ENCODE assay signal across 8 mouse cellular contexts in genomic region chr16:8513236-8513906, GRCm38 (mm10). TPM values are rescaled to one million over a fixed set of nuclear protein-coding genes. Genes with fewer than 3 reads are reported as not detected.
A peak's percentile ranks its signal among the peaks of the same experiment; 100 is the strongest.
DNase-seq lines count a peak whose midpoint lies in the region; ATAC-seq and TF ChIP-seq lines count a peak whose summit lies in the region.

Abat (plus strand) TSS chr16:8513429.

- intact Hi-C loops in heart, postnatal 25 days (cut with DNase I): no loop called here

- peak within 1 kb of the TSS; percentile 69; the same call in 1 of the 2 replicates for H3K27ac ChIP-seq in forebrain, postnatal 0 days (ENCODE audit: low read depth, low read length)
- H3K27ac ChIP-seq in liver, embryonic 15.5 days (replicated peaks): peak within 1 kb of the TSS; percentile 29; the same call in 1 of the 2 replicates
- peak within 1 kb of the TSS; percentile 88 for H3K27ac ChIP-seq in neural tube, embryonic 13.5 days (replicated peaks)

- peak; percentile 100 for ATAC-seq in forebrain, postnatal 0 days
- peak; percentile 86 for ATAC-seq in liver, embryonic 15.5 days (ENCODE audit: insufficient read depth)
- peak; percentile 98 for ATAC-seq in neural tube, embryonic 13.5 days (ENCODE audit: low read depth)

- no peaks in the 10 kb centered on the region for H3K27me3 ChIP-seq in forebrain, postnatal 0 days (ENCODE audit: insufficient read depth, low read length)
- peaks cover 35% of the 10 kb centered on the region for H3K27me3 ChIP-seq in liver, embryonic 15.5 days
- no peaks in the 10 kb centered on the region; the same call in 1 of the 2 replicates for H3K27me3 ChIP-seq in neural tube, embryonic 13.5 days

- H3K36me3 ChIP-seq in forebrain, postnatal 0 days (ENCODE audit: insufficient read depth): no peaks in the 10 kb centered on the region
- no peaks in the 10 kb centered on the region for H3K36me3 ChIP-seq in liver, embryonic 15.5 days (replicated peaks)
- peaks cover 5% of the 10 kb centered on the region; the same call in 1 of the 2 replicates for H3K36me3 ChIP-seq in neural tube, embryonic 13.5 days

- peaks cover 10% of the 10 kb centered on the region; the same call in 1 of the 2 replicates for H3K4me1 ChIP-seq in forebrain, postnatal 0 days (ENCODE audit: insufficient read depth)
- peaks cover 5% of the 10 kb centered on the region; the same call in 1 of the 2 replicates for H3K4me1 ChIP-seq in liver, embryonic 15.5 days (replicated peaks)
- H3K4me1 ChIP-seq in neural tube, embryonic 13.5 days (replicated peaks): peaks cover 48% of the 10 kb centered on the region

- DNase-seq in ES-CJ7 (ENCODE audit: low read depth, low spot score): peak; percentile 90
- DNase-seq in cerebellum, adult 11-12 months: peak; percentile 94
- peak; percentile 96 for DNase-seq in forebrain, postnatal 0 days
- DNase-seq in heart, postnatal 25 days (ENCODE audit: low spot score): peak; percentile 91
- DNase-seq in large intestine, adult 2 months (ENCODE audit: low read depth, low spot score): peak; percentile 86
- DNase-seq in testis, postnatal 14 days (ENCODE audit: low spot score): peak; percentile 92

- H3K9me3 ChIP-seq in forebrain, postnatal 0 days (ENCODE audit: low read length): no peaks in the 10 kb centered on the region
- H3K9me3 ChIP-seq in liver, embryonic 15.5 days (replicated peaks): no peaks in the 10 kb centered on the region
- no peaks in the 10 kb centered on the region for H3K9me3 ChIP-seq in neural tube, embryonic 13.5 days

- H3K4me3 ChIP-seq in forebrain, postnatal 0 days (ENCODE audit: low read depth, low read length): peak within 1 kb of the TSS; percentile 69
- peak within 1 kb of the TSS; percentile 55 for H3K4me3 ChIP-seq in liver, embryonic 15.5 days (replicated peaks)
- peak within 1 kb of the TSS; percentile 71 for H3K4me3 ChIP-seq in neural tube, embryonic 13.5 days

- peak within 1 kb of the TSS; percentile 68 for H3K9ac ChIP-seq in forebrain, postnatal 0 days
- H3K9ac ChIP-seq in liver, embryonic 15.5 days: no peak within 1 kb of the TSS
- H3K9ac ChIP-seq in neural tube, embryonic 13.5 days: peak within 1 kb of the TSS; percentile 84

- no peak for TF ChIP-seq CTCF in forebrain, postnatal 0 days (IDR thresholded peaks at IDR 0.05; ENCODE audit: low read depth)

- H3K4me2 ChIP-seq in forebrain, postnatal 0 days (ENCODE audit: low read depth): peak within 1 kb of the TSS; percentile 69
- H3K4me2 ChIP-seq in liver, embryonic 15.5 days: peak within 1 kb of the TSS; percentile 50
- H3K4me2 ChIP-seq in neural tube, embryonic 13.5 days: peak within 1 kb of the TSS; percentile 80

- 1% methylated on average over 46 of the region's 46 CpGs for WGBS in forebrain, postnatal 0 days
- WGBS in large intestine, adult 2 months: 1% methylated on average over 46 of the region's 46 CpGs
- WGBS in liver, embryonic 15.5 days (ENCODE audit: insufficient replicate concordance): 1% methylated on average over 45 of the region's 46 CpGs
- 1% methylated on average over 44 of the region's 46 CpGs for WGBS in neural tube, embryonic 13.5 days

RNA-seq across cellular contexts. Expression of gene Abat, which starts in this region (rescaled TPM):
- total RNA-seq in forebrain, postnatal 0 days (2014; rRNA removed): 76.1 and 104 TPM in 2 replicates
- 54.9 and 69.4 TPM in 2 replicates for polyA plus RNA-seq in forebrain, postnatal 0 days (2015; fragmentation: Nextera tagmentation; extraction: Ambion mirVana)
- 1 to 10 TPM; 5.5 to 5.6 TPM for total RNA-seq in heart, postnatal 25 days (2021)
- polyA plus RNA-seq in large intestine, adult 2 months (2012; rRNA removed): 30.9 and 47.8 TPM in 2 replicates
- polyA plus RNA-seq in liver, embryonic 15.5 days (2015; fragmentation: Nextera tagmentation; extraction: Ambion mirVana): 30.2 and 34.8 TPM in 2 replicates
- polyA plus RNA-seq in neural tube, embryonic 13.5 days (2015; fragmentation: Nextera tagmentation; extraction: Ambion mirVana): 120 and 128 TPM in 2 replicates

Comparison
In these comparisons a context has a peak if more than half of its experiments do, and no peak if none do; other contexts are left out.
1. Peak in every context shown above with its lines: DNase-seq, ATAC-seq, H3K4me3 ChIP-seq and H3K27ac ChIP-seq.
2. RNA of gene Abat (total RNA-seq): 76.1 to 104 TPM in forebrain, postnatal 0 days; 5.5 to 5.6 TPM in heart, postnatal 25 days; every median in the first group is over 10 times any median in the second.
3. H3K27ac ChIP-seq: peak in every context shown above with its lines; median percentile 88 in neural tube, embryonic 13.5 days; 69 in forebrain, postnatal 0 days; 29 in liver, embryonic 15.5 days.